ENCODE assay signal across 9 mouse cellular contexts in genomic region chr15:94342365-94342764, GRCm38 (mm10).
A peak's percentile ranks its signal among the peaks of the same experiment; 100 is the strongest.
DNase-seq lines count a peak whose midpoint lies in the region; ATAC-seq and TF ChIP-seq lines count a peak whose summit lies in the region.
"Had no signal": no experiment of that assay in that cellular context is flagged by ENCODE, and none has a peak within 500 bp of the region (broad histone marks: within the 10 kb centered on the region; RNA-seq: fewer than 3 reads in every experiment).

No protein-coding gene starts in this region.

- TF ChIP-seq POLR2A in olfactory bulb, adult 2 months (IDR thresholded peaks at IDR 0.05; ENCODE audit: insufficient read depth, low read depth, low read length), result no peak
- no peak for TF ChIP-seq POLR2A in thymus, adult 2 months (IDR thresholded peaks at IDR 0.05; ENCODE audit: control insufficient read depth, extremely low read depth, insufficient read depth, low read length, poor library complexity)

- peak; percentile 66 for DNase-seq in hindbrain, embryonic 10.5 days (ENCODE audit: low spot score)
- peak; percentile 69 for DNase-seq in adipocyte (ENCODE audit: low spot score)
- peak; percentile 67 for DNase-seq in embryo, embryonic 11 days
- peak; percentile 19 for DNase-seq in heart, postnatal 25 days (ENCODE audit: low spot score)
- DNase-seq in left cerebral cortex, adult 8-10 months (ENCODE audit: low spot score in 2 of 2), result peak; percentile 40 to 86
- DNase-seq in thymus, adult 2 months, result peak; percentile 68

- no peaks in the 10 kb centered on the region for H3K27me3 ChIP-seq in hindbrain, embryonic 10.5 days (ENCODE audit: insufficient read depth, poor library complexity, severe bottlenecking)
- H3K27me3 ChIP-seq in hindbrain, embryonic 13.5 days, result no peaks in the 10 kb centered on the region
- no peaks in the 10 kb centered on the region for H3K27me3 ChIP-seq in thymus, adult 2 months (ENCODE audit: control insufficient read depth, insufficient read depth, low read length)
- H3K27me3 ChIP-seq: neural tube, embryonic 12.5 days had no signal

- TF ChIP-seq CTCF in olfactory bulb, adult 2 months (IDR thresholded peaks at IDR 0.05; ENCODE audit: insufficient read depth, low read depth, low read length), result peak; percentile 26; the same call in 1 of the 2 replicates
- TF ChIP-seq CTCF in thymus, adult 2 months (IDR thresholded peaks at IDR 0.05; ENCODE audit: borderline replicate concordance, control insufficient read depth, extremely low read depth, insufficient read depth, low read length, poor library complexity), result no peak

- H3K27ac ChIP-seq in hindbrain, embryonic 10.5 days, result no peak overlapping the region
- H3K27ac ChIP-seq in hindbrain, embryonic 13.5 days, result no peak overlapping the region
- H3K27ac ChIP-seq in olfactory bulb, adult 2 months (ENCODE audit: insufficient read depth, low read depth, low read length), result no peak overlapping the region
- no peak overlapping the region for H3K27ac ChIP-seq in thymus, adult 2 months (ENCODE audit: control insufficient read depth, insufficient read depth, low read length)
- H3K27ac ChIP-seq: neural tube, embryonic 12.5 days had no signal

- 0 out of 2 replicates have a peak, but pooled peaks cover 3% of the 10 kb centered on the region for H3K9me3 ChIP-seq in hindbrain, embryonic 10.5 days
- no peaks in the 10 kb centered on the region for H3K9me3 ChIP-seq in hindbrain, embryonic 13.5 days
- H3K9me3 ChIP-seq: neural tube, embryonic 12.5 days had no signal

- ATAC-seq in hindbrain, embryonic 13.5 days (ENCODE audit: low FRiP score), result no peak

- peaks cover 22% of the 10 kb centered on the region for H3K36me3 ChIP-seq in hindbrain, embryonic 10.5 days
- H3K36me3 ChIP-seq in hindbrain, embryonic 13.5 days, result peaks cover 8% of the 10 kb centered on the region
- H3K36me3 ChIP-seq in thymus, adult 2 months (ENCODE audit: control insufficient read depth, insufficient read depth, low read length), result no peaks in the 10 kb centered on the region

- no peak overlapping the region for H3K4me3 ChIP-seq in hindbrain, embryonic 10.5 days
- H3K4me3 ChIP-seq in hindbrain, embryonic 13.5 days, result no peak overlapping the region
- H3K4me3 ChIP-seq in olfactory bulb, adult 2 months (ENCODE audit: insufficient read depth, low read depth, low read length), result no peak overlapping the region
- H3K4me3 ChIP-seq in thymus, adult 2 months (ENCODE audit: control insufficient read depth, insufficient read depth, low read length), result no peak overlapping the region
- H3K4me3 ChIP-seq: neural tube, embryonic 12.5 days had no signal

- H3K4me1 ChIP-seq in hindbrain, embryonic 10.5 days (replicated peaks), result no peaks in the 10 kb centered on the region
- no peaks in the 10 kb centered on the region for H3K4me1 ChIP-seq in hindbrain, embryonic 13.5 days (replicated peaks)
- no peaks in the 10 kb centered on the region for H3K4me1 ChIP-seq in olfactory bulb, adult 2 months (ENCODE audit: control insufficient read depth, insufficient read depth, low read length)
- H3K4me1 ChIP-seq in thymus, adult 2 months (replicated peaks; ENCODE audit: control insufficient read depth, insufficient read depth, low read length), result no peaks in the 10 kb centered on the region
- H3K4me1 ChIP-seq: neural tube, embryonic 12.5 days had no signal

- H3K4me2 ChIP-seq in hindbrain, embryonic 13.5 days, result no peak overlapping the region
- H3K4me2 ChIP-seq: neural tube, embryonic 12.5 days had no signal

- WGBS in hindbrain, embryonic 10.5 days, result 70% methylated on average over 10 of the region's 10 CpGs
- WGBS in hindbrain, embryonic 13.5 days, result 60% methylated on average over 10 of the region's 10 CpGs
- 49% methylated on average over 10 of the region's 10 CpGs for WGBS in olfactory bulb, adult 2 months
- WGBS in thymus, adult 2 months, result 65% methylated on average over 10 of the region's 10 CpGs

- intact Hi-C loops in heart, postnatal 25 days (cut with DNase I), result loop anchor here (1.0 kb wide), 1 partner anchor 178 kb away; no protein-coding TSS in a partner anchor

- H3K9ac ChIP-seq in hindbrain, embryonic 13.5 days, result no peak overlapping the region
- H3K9ac ChIP-seq: neural tube, embryonic 12.5 days had no signal

Comparison
In these comparisons a context has a peak if more than half of its experiments do, and no peak if none do; other contexts are left out.
1. DNase-seq: peak in every context shown above with its lines; median percentile 69 in adipocyte; 68 in thymus, adult 2 months; 67 in embryo, embryonic 11 days; 66 in hindbrain, embryonic 10.5 days; 63 in left cerebral cortex, adult 8-10 months; 19 in heart, postnatal 25 days.